Mouse (Mus musculus): ENCODE measurements around the gene Fggy.

The Fggy gene

DNA sequence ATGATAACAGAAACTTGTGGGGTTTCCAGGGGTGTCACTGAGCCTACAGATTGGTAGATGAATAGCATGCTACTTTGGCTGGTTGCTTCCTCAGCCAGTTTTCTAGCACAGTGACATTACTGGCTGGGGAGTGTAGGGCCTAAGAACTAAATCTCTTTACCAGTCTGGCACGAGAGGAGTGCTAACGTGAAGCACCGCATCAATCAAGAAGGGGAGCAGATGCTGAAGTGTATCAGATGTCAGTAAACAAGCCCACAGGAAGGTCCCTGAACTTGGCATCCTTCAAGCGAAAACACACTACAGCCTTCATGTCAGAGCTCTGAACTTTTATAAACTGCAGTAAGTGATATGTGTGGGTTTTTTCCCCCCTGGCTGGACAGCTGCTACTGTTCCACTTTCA lies 303.8 kb downstream of the Fggy start:
- DNase-seq (ENCODE audit: low spot score): no peak

DNA sequence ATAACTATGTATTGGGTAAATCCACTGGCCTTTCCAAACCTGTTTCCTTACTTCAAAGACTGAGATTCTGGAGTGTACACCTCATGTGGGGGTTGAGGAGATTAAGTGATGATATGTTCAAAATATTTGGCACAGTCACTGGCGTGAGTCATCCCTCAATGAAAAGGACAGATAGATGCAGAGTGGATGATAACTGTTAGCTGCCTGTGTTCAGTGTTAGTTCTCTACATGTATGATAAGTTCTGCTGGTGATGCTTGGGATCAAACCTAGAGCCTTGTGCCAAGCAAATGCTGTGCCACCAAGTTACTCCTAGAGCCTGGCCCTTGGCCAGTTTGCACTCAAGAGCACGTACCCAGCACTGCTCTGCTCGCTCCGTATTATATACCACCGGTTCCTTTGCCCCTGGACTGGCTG lies 304.4 kb downstream of the Fggy start:
- DNase-seq (ENCODE audit: low spot score): no peak

DNA sequence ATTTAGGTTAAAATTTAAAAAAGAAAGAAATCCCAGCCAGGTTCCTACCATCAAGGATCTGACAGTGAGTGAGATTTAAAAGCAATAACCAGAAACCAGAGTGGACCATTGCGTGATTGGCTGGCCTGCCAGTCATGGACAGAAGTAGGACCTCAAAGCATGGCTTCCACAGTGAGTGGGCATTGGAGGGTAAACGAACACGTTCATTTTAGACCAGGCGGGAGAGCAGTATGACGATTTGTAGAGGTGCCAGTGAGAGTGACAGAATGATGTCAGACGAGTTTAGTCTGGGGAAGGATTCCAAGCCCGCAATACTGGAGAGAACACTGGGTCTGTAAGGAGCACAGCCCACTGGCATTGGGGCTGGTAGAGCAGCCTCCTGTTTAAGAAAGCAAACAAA lies 305.0 kb downstream of the Fggy start:
- no peak for DNase-seq (ENCODE audit: low spot score)

DNA sequence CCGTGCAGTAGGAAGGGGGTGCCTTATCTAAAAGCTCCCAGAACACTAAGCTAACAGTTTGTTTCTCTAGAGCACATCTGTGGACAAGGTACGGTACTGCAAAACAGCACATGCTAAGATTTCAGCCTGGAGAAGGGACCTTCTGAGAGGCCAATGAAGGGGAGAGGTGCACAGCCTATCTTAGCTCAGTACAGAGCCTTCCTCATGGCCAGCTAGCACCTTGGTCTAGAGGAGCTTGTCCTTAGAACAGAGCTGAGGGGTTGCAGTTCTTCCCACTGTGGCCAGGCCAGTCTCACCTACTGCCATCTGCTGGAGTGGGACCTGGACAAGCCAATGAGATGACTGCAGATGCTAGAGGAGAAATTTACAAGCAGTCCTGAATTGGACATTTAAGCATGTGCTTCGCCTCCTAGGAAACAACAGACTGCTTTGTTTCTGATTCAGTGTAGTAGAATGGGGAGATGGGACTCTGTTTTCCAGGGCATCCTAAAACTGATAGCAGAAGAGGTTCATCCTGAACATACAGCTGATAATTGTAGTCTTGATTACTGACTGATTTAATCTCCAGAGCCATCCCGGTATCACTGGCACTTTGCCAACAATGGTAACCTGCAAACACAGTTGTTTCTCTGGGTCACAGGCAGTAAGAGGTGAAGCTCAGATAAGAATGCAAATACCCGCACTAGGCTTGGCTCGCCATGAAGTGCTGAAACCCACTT lies 305.6 kb downstream of the Fggy start:
- no peak for DNase-seq (ENCODE audit: low spot score)

DNA sequence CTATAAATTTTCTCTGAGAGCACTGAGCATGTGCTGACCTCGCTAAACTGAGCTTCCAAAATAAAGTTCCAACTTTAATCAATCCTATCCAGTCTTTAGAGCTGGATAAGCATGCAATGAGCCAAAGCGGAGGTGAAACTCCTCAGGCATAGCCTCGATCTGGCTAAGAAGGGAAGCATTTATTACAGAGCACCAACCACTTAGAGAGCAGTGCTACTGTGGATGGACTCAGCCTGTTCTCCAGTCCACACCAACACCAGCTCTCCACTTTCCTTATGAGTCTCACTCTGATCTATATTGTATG lies 306.1 kb downstream of the Fggy start:
- DNase-seq (ENCODE audit: low spot score): no peak

DNA sequence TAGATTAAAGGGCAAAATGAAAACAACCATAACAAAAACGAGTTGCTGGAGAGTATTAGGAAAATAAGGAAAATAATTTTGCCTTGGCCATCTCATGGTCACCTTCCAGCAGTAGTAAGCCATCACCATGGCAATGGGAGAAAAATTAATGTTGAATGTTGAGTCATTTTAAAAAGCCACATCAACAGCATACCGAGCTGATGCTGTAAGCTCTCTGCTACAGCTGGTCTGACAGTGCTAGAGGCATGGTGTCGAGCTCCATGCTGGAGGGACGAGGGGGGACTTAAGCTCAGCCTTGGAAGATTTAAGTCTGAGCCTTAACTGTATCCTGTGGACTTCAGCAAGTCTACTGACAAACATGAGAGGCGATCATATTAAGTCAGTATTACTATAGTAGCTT lies 307.9 kb downstream of the Fggy start:
- no peak for DNase-seq (ENCODE audit: low spot score)

DNA sequence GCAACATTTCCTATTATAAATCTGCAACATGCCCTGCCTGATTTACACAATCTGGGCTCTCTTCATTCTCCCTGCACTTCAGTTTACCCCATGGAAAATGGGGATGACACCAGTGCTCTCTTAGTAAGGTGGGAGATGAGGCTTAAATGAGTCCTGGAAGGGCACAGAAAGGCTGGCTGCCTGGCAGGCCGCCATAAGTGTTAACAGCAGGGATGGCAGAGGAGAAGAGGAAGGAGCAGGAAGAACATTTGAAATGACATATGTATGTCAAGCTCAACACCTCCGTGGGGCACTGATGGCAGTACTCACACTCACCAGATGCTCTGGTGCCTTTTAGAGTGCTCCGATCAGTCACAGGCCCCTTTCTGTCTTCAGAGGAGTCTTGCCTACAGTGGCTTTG lies 308.6 kb downstream of the Fggy start:
- DNase-seq (ENCODE audit: low spot score): no peak

DNA sequence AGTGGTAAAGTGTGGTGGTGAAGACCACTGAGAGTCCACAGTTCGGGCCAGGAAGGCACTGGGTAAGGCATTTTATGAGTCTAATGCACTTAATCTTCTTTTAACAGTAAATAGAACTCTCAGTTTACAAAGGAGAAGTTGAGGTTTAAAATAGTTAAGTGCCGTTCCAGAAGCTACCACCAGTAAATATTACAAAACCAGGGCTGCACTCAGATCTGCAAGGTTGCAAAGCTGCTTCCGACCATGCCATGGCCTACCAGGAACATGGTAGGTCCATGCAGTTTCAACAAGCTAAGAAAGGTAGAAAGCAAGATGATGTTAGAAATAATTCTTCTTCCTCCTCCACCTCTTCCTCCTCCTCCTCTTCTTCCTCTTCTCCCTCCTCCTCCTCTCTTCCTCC lies 309.8 kb downstream of the Fggy start:
- no peak for DNase-seq (ENCODE audit: low spot score)

DNA sequence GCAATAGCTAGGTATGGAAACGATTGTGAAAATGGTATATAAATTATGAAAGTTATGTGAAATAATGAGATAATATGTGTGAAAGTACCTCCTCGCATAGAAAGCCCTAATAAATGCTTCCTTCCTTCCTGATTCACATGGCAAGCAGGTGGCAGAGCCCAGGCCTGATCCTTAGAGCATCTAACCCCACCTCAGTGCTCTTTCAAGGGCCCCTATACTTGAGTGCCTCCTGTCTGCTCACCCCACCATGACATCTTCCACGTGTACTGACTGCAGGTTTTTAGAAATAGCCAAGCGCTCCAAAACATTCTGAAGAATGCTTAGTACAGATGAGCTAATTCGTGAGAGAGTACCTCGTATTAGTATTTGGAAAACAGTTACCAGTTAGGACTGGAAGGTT lies 311.0 kb downstream of the Fggy start:
- DNase-seq (ENCODE audit: low spot score): no peak

DNA sequence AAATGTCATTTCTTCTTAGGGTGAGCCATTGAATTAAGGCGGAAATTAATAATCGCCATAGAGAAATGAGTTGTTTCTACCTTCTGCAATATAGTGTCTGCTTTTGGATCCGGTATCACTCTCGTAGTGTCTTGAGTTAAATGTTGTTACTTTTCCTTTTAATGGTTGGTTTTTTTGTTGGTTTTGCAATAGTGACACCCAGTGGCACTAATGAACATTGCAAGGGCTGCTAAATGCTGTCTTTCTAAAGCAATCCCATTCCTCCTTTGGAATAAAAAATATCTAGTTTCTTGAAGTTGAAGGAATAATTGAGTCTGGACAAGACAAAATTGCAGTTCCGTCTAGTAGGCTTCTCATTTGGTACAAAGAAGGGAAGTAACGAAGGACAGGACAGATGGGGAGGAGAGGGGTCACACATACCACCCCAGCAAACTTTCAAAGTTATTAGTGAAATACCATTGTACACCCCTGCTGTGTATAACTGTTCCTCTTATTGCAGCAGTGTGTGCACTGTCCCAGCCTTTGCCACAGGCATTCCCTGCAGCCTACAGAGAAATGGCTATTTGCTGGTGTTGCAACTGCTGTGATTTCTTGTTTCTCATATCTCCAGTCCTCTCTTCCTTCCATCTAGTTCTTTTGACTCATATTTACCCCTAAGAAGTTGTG lies 314.0 kb downstream of the Fggy start:
- peak; percentile 84 for DNase-seq (ENCODE audit: low spot score)

DNA sequence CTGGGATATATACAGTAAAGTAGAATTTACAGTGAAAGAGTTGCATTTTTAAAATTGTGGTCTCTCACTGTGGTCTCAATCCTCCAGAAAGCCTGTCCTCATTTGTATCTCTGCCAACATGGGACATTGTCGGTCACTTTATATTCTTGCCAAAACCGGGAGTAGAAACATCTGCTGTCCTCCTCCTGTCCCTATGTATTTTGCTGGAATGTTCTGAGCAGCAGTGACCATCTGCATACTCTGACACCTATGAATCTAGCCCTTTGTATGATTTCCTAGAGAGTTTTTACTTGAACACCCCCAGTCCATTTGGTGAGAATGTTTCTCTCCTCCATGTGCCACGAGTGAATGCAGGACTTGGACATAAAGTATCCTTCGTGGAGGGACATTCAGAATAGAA lies 318.6 kb downstream of the Fggy start:
- no peak for DNase-seq (ENCODE audit: low spot score)

DNA sequence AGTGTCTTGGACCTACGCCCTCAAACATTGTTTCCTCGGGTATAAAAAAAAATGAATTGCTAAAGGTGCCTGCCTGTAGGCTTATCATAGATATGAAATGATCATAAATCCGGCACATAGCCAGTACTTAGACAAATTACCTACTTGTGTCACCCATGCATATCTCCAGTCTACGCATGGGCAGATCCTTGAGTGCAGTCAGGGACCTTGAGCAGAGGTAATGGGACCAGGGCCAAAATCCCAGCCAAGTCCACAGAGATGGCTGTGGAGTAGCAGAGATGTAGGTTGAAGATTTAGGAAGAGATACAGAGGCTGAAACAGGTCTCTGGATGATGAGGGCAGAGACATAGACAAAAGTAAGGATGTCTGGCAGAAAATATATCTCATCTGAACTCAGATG lies 320.1 kb downstream of the Fggy start:
- DNase-seq (ENCODE audit: low spot score): no peak

DNA sequence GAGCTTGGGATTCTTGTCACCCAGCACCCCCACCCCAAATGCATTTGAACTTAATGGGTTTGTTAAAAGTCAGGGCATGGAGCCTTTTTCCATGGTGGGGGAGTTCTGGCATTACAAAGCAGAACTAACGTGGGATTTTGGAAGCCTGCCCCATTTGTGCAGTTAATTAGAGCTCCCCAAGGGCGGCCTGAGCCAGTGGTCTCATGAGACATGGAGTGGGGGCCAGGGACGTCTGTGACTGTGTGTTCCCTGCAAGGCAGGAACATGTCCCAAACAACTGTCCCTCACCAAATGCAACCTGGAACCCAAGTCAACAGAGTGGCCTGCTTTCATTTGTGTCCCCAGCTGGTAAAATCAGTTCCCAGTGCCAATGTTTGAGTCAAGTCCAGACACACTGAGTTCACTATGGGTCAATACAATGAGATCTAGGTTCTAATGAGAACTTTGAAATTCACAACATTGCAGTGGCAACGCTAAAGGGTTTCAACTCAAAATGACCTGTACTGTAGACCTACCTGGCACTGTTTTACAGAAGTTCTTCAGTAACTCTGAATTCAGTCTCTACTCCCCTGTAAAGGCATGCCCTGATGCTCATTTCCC lies 324.5 kb downstream of the Fggy start:
- DNase-seq (ENCODE audit: low spot score): no peak

DNA sequence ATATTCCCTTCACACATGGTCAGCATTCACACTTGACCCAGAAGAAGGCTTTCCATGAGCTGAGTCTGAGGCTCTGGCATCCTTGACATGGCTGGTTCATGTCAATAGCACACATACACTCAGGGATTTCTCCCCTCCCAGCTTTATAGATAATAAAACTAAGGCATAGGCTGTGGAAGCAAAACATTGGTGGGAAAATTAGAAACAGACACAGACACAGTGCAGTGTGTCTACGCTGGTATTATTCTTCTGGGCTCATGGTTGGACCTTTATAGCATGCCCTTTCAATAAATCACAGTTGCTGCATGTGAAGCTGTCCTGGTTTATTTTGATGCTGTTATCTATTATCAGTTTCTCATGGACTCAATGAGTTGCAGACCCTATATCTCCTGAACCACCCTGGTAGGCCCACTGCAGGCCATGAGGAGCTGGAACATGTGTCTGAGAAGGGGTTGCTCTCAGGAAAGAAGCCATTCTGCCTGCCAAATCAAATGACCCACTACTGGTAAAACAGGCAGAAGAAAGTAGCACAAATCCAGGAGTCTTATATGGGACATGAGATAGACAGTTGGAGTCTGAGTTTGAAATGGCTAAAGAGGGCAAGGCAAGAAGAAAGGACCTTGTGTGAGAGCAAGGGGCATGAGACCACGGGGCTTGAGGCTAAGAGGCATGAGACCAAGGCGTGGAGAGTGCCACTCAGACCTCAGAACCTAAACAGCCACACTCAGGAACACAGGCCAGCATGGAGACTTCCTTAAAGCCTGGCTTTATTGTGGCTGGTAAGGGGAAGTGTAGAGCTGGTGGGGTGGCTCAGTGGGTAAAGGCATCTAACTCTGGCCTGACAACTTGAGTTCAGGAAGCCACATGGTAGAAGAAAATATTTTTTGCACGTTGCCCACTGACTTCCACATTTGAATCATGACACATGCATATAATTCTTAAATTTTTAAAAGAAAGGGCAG lies 327.2 kb downstream of the Fggy start:
- DNase-seq (ENCODE audit: low spot score): no peak

DNA sequence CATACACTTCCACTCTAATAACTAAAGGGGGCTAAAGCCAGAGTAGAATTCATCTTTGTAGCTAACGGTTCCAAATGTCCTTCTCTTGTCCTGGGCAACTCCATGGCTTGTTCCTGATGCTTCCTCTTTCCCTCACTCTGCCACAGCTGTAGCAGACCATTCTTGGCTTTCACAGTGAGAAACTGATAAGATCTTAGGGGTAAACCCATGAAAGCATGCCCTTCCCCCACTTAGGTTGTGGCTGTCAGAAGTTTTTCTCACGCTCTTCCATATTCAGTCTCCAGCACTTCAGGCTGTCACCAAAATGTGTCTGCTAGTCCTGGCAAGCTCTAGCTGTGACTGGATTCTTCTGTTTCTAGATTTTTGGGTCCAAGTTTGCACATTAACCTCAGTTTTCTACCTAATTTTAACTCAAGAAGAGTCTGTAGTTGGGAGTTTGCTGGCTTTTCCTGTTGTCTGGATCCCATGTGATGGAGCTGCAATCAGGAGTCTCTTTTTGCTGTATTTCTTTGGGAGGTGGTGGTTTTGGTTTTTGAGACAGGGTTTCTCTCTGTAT lies 338.0 kb downstream of the Fggy start:
- no peak for DNase-seq (ENCODE audit: low spot score)

DNA sequence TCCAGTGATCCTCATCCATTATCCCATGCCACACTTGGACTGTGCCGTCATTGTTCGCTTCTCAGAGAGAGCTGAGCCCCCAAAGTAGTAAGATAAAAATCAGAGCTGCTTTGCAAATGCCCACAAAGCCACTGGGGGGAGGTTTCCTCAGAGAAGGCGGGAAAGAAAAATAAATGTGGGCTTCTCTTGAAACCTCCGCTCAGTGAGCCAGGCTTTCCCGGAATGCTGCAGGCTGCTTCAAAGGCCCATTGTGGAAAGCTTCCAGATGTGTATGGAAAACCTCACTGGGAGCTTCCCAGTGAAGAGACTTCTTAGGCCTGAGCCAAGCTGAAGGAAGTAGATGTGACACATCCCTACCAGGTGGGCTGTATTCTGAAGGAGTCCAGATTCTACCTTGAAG lies 339.3 kb downstream of the Fggy start:
- DNase-seq (ENCODE audit: low spot score): no peak

DNA sequence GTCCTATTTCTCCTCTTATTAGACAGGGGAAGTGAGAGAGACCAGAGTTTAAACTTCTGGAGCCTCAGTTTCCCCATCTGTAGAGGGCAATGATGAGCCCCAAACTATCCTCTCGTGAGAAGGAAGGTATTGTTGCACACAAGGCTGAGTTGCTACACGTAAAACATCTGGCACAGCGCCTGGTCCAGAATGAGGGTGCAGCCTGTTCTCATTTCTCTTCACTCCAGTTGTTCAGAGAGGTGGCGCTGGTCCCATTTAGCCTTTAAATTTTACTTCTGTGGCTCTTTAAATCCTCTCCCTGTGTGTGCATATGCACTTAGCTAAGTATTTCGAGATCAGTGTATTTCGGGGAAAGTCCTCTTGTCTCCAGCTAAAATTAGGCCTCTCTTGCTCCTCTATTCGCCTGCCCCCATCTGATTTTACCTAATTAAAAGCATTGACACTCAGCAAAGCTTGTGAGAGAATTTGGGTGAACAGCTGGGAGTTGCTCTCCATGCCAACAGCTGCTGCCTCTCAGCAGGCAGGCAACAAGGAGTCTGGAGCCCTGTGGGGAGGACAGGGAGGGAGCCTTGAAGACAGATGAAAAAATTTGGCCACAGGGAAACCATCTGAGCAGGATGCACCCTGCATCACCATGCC lies 340.0 kb downstream of the Fggy start:
- no peak for DNase-seq (ENCODE audit: low spot score)

DNA sequence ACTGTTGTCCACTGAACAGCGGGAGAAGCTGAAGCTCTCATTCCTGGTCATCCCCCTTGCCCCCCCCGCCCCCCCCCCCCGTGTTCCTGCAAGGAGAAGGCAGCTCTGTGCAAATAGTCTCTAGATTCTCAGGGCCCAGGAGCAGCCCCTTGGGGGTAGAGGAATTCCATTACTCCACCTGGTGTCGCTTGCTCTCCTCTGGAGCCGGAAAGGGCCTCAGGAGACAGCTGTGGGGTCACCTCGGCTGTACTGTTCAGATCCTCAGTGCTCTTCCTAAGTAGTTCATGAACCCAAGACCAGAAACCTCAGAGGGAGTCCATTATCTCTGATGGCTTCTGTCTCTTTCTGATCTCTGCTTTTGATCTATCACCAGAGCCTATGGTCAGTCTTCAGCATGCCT lies 341.4 kb downstream of the Fggy start:
- DNase-seq (ENCODE audit: low spot score): no peak

DNA sequence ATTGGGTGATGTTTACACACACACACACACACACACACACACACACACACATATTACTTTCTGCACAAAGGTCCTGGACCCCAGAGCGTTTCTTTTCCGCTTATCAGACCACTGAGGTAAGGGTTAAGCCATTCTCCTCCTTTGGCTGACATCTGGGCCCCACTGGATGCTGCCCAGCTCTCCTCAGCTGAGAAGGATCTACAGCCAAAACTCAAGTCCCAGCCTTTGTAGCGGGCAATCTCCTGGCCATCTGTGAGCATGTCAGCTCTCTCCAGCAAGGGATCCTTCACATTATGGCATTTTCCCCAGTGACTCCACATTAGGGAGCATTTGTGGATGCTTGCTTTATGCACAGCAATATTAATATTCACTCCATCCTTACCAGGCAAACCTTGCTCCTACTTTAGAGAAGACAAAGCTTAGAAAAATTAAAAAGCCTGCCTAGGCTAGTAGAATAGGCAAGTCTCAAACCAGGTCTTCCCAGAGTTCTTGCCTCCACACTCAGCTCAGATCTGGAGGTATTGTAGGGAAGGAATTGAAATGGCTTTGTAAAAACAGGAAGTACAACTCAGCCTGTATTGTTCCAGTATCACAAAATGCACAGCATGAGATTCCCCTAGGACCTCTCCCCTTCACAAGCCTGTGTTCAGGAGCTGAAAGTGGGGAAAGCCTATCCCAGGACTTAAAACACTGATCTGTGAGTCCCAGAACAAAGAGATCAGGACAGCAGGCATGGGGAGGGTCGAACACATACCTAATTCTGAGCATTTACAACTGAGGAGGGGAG lies 342.8 kb downstream of the Fggy start:
- no peak for DNase-seq (ENCODE audit: low spot score)

DNA sequence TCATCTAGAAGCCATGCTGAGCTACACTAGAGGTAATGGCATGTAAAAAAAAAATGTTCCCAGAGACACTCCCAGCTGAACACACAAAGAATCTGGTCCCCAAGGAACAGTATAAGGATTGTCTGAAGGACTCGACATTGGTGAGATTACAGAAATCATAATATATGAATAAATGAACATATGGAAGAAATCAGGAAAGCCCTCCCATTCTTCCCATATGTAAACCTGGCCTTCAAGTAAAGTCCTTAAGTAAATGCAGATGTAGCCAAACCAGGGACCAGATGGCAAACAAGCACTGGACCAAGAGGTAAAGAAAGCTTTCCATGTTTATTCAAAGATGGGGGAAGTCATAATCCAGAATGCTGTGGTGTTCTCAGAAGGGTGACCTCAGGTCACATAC lies 343.5 kb downstream of the Fggy start:
- no peak for DNase-seq (ENCODE audit: low spot score)

DNA sequence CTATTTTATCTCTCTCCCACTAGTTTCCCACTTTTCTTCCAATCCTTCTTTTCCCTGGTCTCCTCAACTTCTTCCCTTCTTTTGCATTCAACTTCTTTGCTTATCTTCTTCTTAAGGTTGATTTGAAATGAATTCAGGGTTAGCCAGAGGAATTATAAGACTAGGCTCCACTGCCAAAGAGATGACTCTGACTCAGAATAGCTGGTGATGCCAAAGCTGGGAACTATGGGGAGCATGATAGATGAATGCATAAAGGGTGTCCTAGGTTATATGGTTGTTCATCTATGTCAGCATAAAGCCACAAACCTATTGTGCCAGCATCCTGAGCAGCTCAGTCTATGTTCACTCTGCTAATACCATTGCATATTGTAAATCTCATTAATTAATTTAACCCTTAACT lies 348.8 kb downstream of the Fggy start:
- DNase-seq (ENCODE audit: low spot score): no peak

All from layer of hippocampus, adult 9-10 months (tissue).